Mouse (Mus musculus) heart, postnatal 0 days (tissue): ENCODE results near the gene Sult5a1. TPM values are rescaled to one million over a fixed set of nuclear protein-coding genes. Genes with fewer than 3 reads are reported as not detected.
A peak's percentile ranks its signal among the peaks of the same experiment; 100 is the strongest.

Experiments
- ATAC-seq: fragments of 200-750 bp; cut with Nextera tagmentation; 2 replicates; pipeline ENCODE4 v1.8.0; 2017; ENCODE audit warnings: low read depth, moderate number of reproducible peaks, moderate library complexity; ENCODE audit not compliant: insufficient read depth
- DNase-seq: peaks from one replicate; pipeline ENCODE4 v3.0.0-alpha.2; 2016; ENCODE audit warnings: low spot score
- H3K27ac ChIP-seq: fragments of 300-500 bp; sonication (generic); 2 replicates; pipeline ENCODE4 v1.5.1; 2014; ENCODE audit warnings: low read depth, mild to moderate bottlenecking
- H3K27me3 ChIP-seq: fragments of 300-500 bp; sonication (generic); 2 replicates; pipeline ENCODE4 v1.6.1; 2014; ENCODE audit warnings: low read length, mixed read lengths; ENCODE audit not compliant: control insufficient read depth, insufficient read depth
- H3K36me3 ChIP-seq: fragments of 300-500 bp; sonication (generic); replicated peaks from 2 replicates; pipeline ENCODE4 v1.6.1; 2014; ENCODE audit warnings: low read length, mixed read lengths; ENCODE audit not compliant: control insufficient read depth, insufficient read depth
- H3K4me1 ChIP-seq: fragments of 300-500 bp; sonication (generic); 2 replicates; pipeline ENCODE4 v1.6.1; 2014; ENCODE audit warnings: antibody characterized with exemption; ENCODE audit not compliant: control insufficient read depth, insufficient read depth
- H3K4me2 ChIP-seq: fragments of 300-500 bp; sonication (generic); 2 replicates; pipeline ENCODE4 v1.6.1; 2014; ENCODE audit warnings: low read depth, mild to moderate bottlenecking, low read length, moderate library complexity
- H3K4me3 ChIP-seq: fragments of 300-500 bp; sonication (generic); 2 replicates; pipeline ENCODE4 v1.5.1; 2014; ENCODE audit warnings: low read depth, low read length
- H3K9ac ChIP-seq: fragments of 300-500 bp; sonication (generic); replicated peaks from 2 replicates; pipeline ENCODE4 v1.6.1; 2014; ENCODE audit warnings: low read depth, low read length, mixed read lengths
- H3K9me3 ChIP-seq: fragments of 300-500 bp; sonication (generic); replicated peaks from 2 replicates; pipeline ENCODE4 v1.6.1; 2016; ENCODE audit warnings: low read length; ENCODE audit not compliant: control insufficient read depth
- CTCF ChIP-seq: IDR thresholded peaks from 2 replicates; pipeline ENCODE4 v1.5.1; 2016; ENCODE audit warnings: antibody characterized with exemption, control low read depth, low read depth
- EP300 ChIP-seq: IDR thresholded peaks from 2 replicates; pipeline ENCODE4 v1.6.1; 2016; ENCODE audit warnings: antibody characterized with exemption, low read depth
- WGBS: fragments of 180-500 bp; shearing (Covaris S2); extraction: QIAGEN DNeasy Blood & Tissue Kit; methylation state at CpG from one replicate; pipeline ENCODE4 v1.1.7; 2014; 5-methylcytosine and 5-hydroxymethylcytosine counted together
- polyA plus RNA-seq: library from polyadenylated mRNA; unstranded; fragments of >200 nt; fragmentation: Nextera tagmentation; extraction: Ambion mirVana; gene quantifications from 2 replicates; pipeline ENCODE4 v1.2.1, GENCODE M21; 2015
- total RNA-seq: library from RNA; depleted of rRNA; stranded (reverse); fragments of >200 nt; gene quantifications from 2 replicates; pipeline ENCODE4 v1.2.3, GENCODE M21; 2014; ENCODE audit warnings: low replicate concordance

The Sult5a1 gene
- total and polyA plus RNA-seq, 2 experiments from 2014 or later, result 2.0 to 3.4 TPM

DNA sequence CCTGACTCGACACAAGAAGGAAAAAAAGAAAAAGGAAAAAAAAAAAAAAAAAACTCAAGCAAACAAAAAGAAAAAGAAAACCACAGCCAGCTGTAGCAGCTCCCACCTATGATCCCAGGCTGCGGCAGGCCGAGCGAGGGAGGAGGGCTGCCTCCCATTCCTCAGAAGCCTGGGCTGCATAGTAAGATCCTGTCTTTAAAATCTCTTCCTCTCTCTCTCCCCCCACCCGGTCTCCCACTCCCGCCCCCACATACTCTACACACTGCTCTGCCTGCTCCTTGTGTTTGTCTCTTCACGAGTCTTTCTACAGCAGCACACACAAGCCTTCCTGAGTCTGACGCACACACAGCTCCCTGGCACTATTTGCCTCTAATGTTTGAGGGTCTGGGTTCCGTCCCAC lies 36.1 kb downstream of the Sult5a1 start:
- Histone ChIP-seq H3K27ac (no peak overlapping the region), H3K9ac (no peak overlapping the region), H3K36me3 (no peaks in the 10 kb centered on the region), H3K4me1 (peaks cover 12% of the 10 kb centered on the region), H3K27me3 (peaks cover 44% of the 10 kb centered on the region), H3K9me3 (no peaks in the 10 kb centered on the region), H3K4me2 (no peak overlapping the region), H3K4me3 (no peak overlapping the region)
- 55% methylated on average over 9 of the region's 9 CpGs for WGBS
- ATAC-seq (no peak), DNase-seq (no peak)
- TF ChIP-seq CTCF (no peak), EP300 (no peak)

DNA sequence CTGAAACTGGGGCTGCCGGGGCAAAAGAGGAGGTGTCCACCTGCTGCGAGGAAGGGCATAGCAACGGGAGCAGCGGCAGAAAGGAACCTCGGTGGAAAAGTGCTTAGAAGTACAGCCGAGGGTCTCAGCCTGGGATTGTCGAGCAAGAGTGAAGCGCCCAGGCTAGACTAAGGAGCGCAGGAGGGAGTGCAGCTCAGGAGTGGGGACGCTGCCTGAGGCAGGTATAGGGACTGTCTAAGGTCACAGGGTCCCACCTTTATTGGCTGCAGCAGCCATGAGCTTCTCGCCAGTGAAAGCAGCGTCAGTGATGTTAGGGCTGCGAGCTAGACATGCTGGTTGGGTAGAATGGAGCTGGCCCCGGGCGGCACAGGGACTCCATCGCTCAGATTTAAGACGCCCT lies 40.4 kb downstream of the Sult5a1 start:
- DNase-seq, result no peak
- H3K27ac ChIP-seq, result no peak overlapping the region
- no peaks in the 10 kb centered on the region for H3K9me3 ChIP-seq
- H3K4me3 ChIP-seq, result peak overlapping the region; percentile 51
- H3K9ac ChIP-seq, result no peak overlapping the region
- no peaks in the 10 kb centered on the region for H3K36me3 ChIP-seq
- 2% methylated on average over 17 of the region's 17 CpGs for WGBS
- no peak for ATAC-seq
- TF ChIP-seq EP300 (no peak), CTCF (no peak)
- peaks cover 48% of the 10 kb centered on the region for H3K27me3 ChIP-seq
- peak overlapping the region; percentile 80 for H3K4me2 ChIP-seq
- peaks cover 13% of the 10 kb centered on the region for H3K4me1 ChIP-seq

DNA sequence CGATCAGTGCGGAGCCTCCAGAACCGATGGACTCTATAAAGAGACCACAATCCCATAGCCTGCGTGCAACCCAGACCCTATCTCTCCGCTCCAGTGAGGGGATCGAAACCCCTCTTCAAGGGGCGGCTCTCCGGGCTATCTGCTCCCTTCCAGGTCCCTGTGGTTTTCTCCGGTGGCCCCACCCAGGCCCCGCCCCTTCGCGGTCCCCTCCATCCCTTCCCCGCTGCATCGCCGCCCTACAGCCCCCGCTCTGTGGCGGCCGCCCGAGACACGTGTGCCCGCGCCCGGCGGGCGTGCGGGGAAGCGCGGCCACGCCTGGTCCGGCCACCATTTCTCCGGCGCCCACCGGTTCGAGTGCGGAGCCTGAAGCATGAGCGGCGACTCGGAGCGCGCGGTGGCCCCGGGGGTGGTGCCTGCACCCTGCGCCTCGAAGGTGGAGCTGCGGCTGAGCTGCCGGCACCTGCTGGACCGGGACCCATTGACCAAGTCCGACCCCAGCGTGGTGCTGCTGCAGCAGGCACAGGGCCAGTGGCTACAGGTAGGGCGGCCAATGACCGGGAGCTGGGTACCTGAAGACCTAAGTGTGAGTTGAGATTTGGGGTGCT lies 40.9 kb downstream of the Sult5a1 start, which contains the start of gene Cpne7:
TSS of gene Cpne7 (plus strand) at position 248 of the 605 bp plus-strand sequence.
- Histone ChIP-seq H3K27ac (no peak within 1 kb of the TSS), H3K36me3 (no peaks in the 10 kb centered on the region), H3K9me3 (no peaks in the 10 kb centered on the region), H3K9ac (no peak within 1 kb of the TSS), H3K4me3 (peak within 1 kb of the TSS; percentile 51), H3K27me3 (peaks cover 46% of the 10 kb centered on the region), H3K4me2 (peak within 1 kb of the TSS; percentile 80), H3K4me1 (peaks cover 13% of the 10 kb centered on the region)
- ATAC-seq (peak; percentile 29; the same call in 1 of the 2 replicates), DNase-seq (no peak)
- 1% methylated on average over 43 of the region's 51 CpGs for WGBS
- TF ChIP-seq EP300, result no peak

GRCm38 (mm10) chr8:123114644-123115043 lies 43.5 kb downstream of the Sult5a1 start:
- ATAC-seq, result no peak
- H3K9ac ChIP-seq, result no peak overlapping the region
- 28% methylated on average over 3 of the region's 3 CpGs for WGBS
- peaks cover 13% of the 10 kb centered on the region for H3K4me1 ChIP-seq
- peaks cover 42% of the 10 kb centered on the region for H3K27me3 ChIP-seq
- H3K36me3 ChIP-seq, result no peaks in the 10 kb centered on the region
- no peak for DNase-seq
- H3K9me3 ChIP-seq, result no peaks in the 10 kb centered on the region
- H3K4me3 ChIP-seq, result no peak overlapping the region
- TF ChIP-seq EP300, result no peak
- H3K4me2 ChIP-seq, result no peak overlapping the region
- no peak overlapping the region for H3K27ac ChIP-seq

DNA sequence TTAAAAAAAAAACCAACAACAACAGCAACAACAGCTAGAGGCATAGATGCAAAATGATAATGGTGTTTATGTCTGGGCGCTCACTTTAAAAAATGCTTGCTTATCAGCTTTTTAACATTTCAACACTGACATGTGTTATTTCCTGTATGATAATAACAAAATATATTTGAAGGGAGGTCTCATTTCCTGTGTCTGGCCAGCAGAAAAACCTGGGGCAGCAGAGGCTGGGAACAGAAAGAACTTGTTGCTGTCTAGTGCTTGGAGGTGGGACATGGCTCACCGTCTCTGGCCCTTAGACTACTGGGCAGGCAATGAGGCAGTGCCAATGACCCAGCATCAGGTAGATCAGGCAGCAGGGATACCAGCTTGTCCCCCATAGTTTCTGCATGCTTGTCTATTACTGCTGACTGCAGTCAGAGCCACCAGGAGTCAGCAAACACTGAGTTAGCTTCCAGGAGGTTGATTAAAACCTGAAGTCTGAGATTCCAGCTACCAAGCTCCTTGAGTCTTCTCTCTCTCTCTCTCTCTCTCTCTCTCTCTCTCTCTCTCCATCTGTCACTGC lies 44.1 kb downstream of the Sult5a1 start:
- DNase-seq (no peak), ATAC-seq (no peak)
- H3K9ac ChIP-seq, result no peak overlapping the region
- H3K27me3 ChIP-seq, result peaks cover 36% of the 10 kb centered on the region
- H3K36me3 ChIP-seq, result no peaks in the 10 kb centered on the region
- no peak overlapping the region for H3K4me2 ChIP-seq
- H3K4me3 ChIP-seq, result no peak overlapping the region
- H3K9me3 ChIP-seq, result no peaks in the 10 kb centered on the region
- H3K4me1 ChIP-seq, result peaks cover 13% of the 10 kb centered on the region
- WGBS, result 31% methylated on average over 2 of the region's 2 CpGs
- no peak overlapping the region for H3K27ac ChIP-seq
- TF ChIP-seq CTCF, result peak; percentile 10; the same call in 1 of the 2 replicates
- no peak for TF ChIP-seq EP300

GRCm38 (mm10) chr8:123112892-123113291 lies 45.2 kb downstream of the Sult5a1 start:
- TF ChIP-seq EP300 (no peak), CTCF (no peak)
- Histone ChIP-seq H3K27ac (no peak overlapping the region), H3K4me2 (no peak overlapping the region), H3K9me3 (no peaks in the 10 kb centered on the region), H3K27me3 (peaks cover 25% of the 10 kb centered on the region), H3K4me3 (no peak overlapping the region), H3K4me1 (peaks cover 9% of the 10 kb centered on the region), H3K9ac (no peak overlapping the region), H3K36me3 (no peaks in the 10 kb centered on the region)
- DNase-seq (no peak), ATAC-seq (no peak)
- 66% methylated on average over 9 of the region's 9 CpGs for WGBS
